In genomic region chr7:141407670-141408069, GRCm38 (mm10) we compare ENCODE assay signal across 1 mouse cellular context. TPM values are rescaled to one million over a fixed set of nuclear protein-coding genes. Genes with fewer than 3 reads are reported as not detected.
"Had no signal": no experiment of that assay in that cellular context is flagged by ENCODE, and none has a peak within 500 bp of the region (broad histone marks: within the 10 kb centered on the region; RNA-seq: fewer than 3 reads in every experiment).

No protein-coding gene starts in this region.

RNA-seq across cellular contexts. Expression of gene Cend1, which starts 21.6 kb away (rescaled TPM):
- total RNA-seq: hematopoietic stem cell, adult 5-6 weeks had no signal
